Mouse (Mus musculus) liver, embryonic 12.5 days (tissue): Measurements from ENCODE around the gene Slc25a26. TPM values are rescaled to one million over a fixed set of nuclear protein-coding genes. Genes with fewer than 3 reads are reported as not detected.

ENCODE experiments used
- ATAC-seq: fragments of 200-750 bp; cut with Nextera tagmentation; 2 replicates; pipeline ENCODE4 v1.8.0; 2017; ENCODE audit warnings: moderate number of reproducible peaks, mild to moderate bottlenecking, moderate library complexity
- H3K27ac ChIP-seq: fragments of 300-500 bp; sonication (generic); 2 replicates; pipeline ENCODE4 v1.5.1; 2016; ENCODE audit warnings: mild to moderate bottlenecking
- H3K27me3 ChIP-seq: fragments of 300-500 bp; sonication (generic); replicated peaks from 2 replicates; pipeline ENCODE4 v1.6.1; 2016; ENCODE audit warnings: mild to moderate bottlenecking, moderate library complexity
- H3K36me3 ChIP-seq: fragments of 300-500 bp; sonication (generic); 2 replicates; pipeline ENCODE4 v1.6.1; 2016; ENCODE audit warnings: mild to moderate bottlenecking, moderate library complexity
- H3K4me1 ChIP-seq: fragments of 300-500 bp; sonication (generic); 2 replicates; pipeline ENCODE4 v1.6.1; 2016
- H3K4me2 ChIP-seq: fragments of 300-500 bp; sonication (generic); 2 replicates; pipeline ENCODE4 v1.6.1; 2016; ENCODE audit warnings: mild to moderate bottlenecking, moderate library complexity
- H3K4me3 ChIP-seq: fragments of 300-500 bp; sonication (generic); 2 replicates; pipeline ENCODE4 v1.5.1; 2016; ENCODE audit warnings: mild to moderate bottlenecking, moderate library complexity
- H3K9ac ChIP-seq: fragments of 300-500 bp; sonication (generic); 2 replicates; pipeline ENCODE4 v1.6.1; 2016; ENCODE audit warnings: mild to moderate bottlenecking, moderate library complexity
- H3K9me3 ChIP-seq: fragments of 300-500 bp; sonication (generic); replicated peaks from 2 replicates; pipeline ENCODE4 v1.6.1; 2016; ENCODE audit warnings: mild to moderate bottlenecking, moderate library complexity
- WGBS: fragments of 180-500 bp; shearing (Covaris S2); methylation state at CpG from one replicate; pipeline ENCODE4 v1.1.7; 2016; ENCODE audit not compliant: insufficient replicate concordance; 5-methylcytosine and 5-hydroxymethylcytosine counted together
- polyA plus RNA-seq: library from polyadenylated mRNA; unstranded; fragments of >200 nt; fragmentation: Nextera tagmentation; extraction: Ambion mirVana; gene quantifications from 2 replicates; pipeline ENCODE4 v1.2.1, GENCODE M21; 2016

Slc25a26 gene
- polyA plus RNA-seq, 1 experiment from 2014 or later, result 4.9 TPM

- no peak for ATAC-seq
These were observed 32.0 kb downstream of the Slc25a26 start for GRCm38 (mm10) chr6:94532086-94532485.

GRCm38 (mm10) chr6:94536478-94536877, 36.3 kb downstream of the Slc25a26 start:
- H3K4me3 ChIP-seq, result no peak overlapping the region
- no peaks in the 10 kb centered on the region for H3K27me3 ChIP-seq
- no peak overlapping the region for H3K9ac ChIP-seq
- H3K4me2 ChIP-seq, result no peak overlapping the region
- no peak overlapping the region for H3K27ac ChIP-seq
- no peaks in the 10 kb centered on the region for H3K9me3 ChIP-seq
- ATAC-seq, result no peak
- no peaks in the 10 kb centered on the region for H3K4me1 ChIP-seq
- peaks cover 3% of the 10 kb centered on the region; the same call in 1 of the 2 replicates for H3K36me3 ChIP-seq
- 73% methylated on average over 8 of the region's 8 CpGs for WGBS

More at GRCm38 (mm10) chr6:94532086-94532485, 32.0 kb downstream of the Slc25a26 start:
- Histone ChIP-seq H3K4me2 (no peak overlapping the region), H3K36me3 (peaks cover 3% of the 10 kb centered on the region; the same call in 1 of the 2 replicates), H3K27ac (no peak overlapping the region), H3K27me3 (no peaks in the 10 kb centered on the region), H3K4me3 (no peak overlapping the region), H3K9ac (no peak overlapping the region), H3K4me1 (0 out of 2 replicates have a peak, but pooled peaks cover 5% of the 10 kb centered on the region), H3K9me3 (no peaks in the 10 kb centered on the region)
- 51% methylated on average over 4 of the region's 4 CpGs for WGBS

GRCm38 (mm10) chr6:94537652-94538051, 37.5 kb downstream of the Slc25a26 start:
- Histone ChIP-seq H3K36me3 (peaks cover 3% of the 10 kb centered on the region; the same call in 1 of the 2 replicates), H3K4me1 (no peaks in the 10 kb centered on the region), H3K27ac (no peak overlapping the region), H3K4me3 (no peak overlapping the region), H3K9me3 (no peaks in the 10 kb centered on the region), H3K4me2 (no peak overlapping the region), H3K9ac (no peak overlapping the region), H3K27me3 (no peaks in the 10 kb centered on the region)
- WGBS, result 79% methylated on average over 1 of the region's 1 CpGs
- ATAC-seq, result no peak

GRCm38 (mm10) chr6:94540090-94540489, 40.0 kb downstream of the Slc25a26 start:
- no peak for ATAC-seq
- no peaks in the 10 kb centered on the region for H3K27me3 ChIP-seq
- no peak overlapping the region for H3K4me2 ChIP-seq
- H3K4me1 ChIP-seq, result no peaks in the 10 kb centered on the region
- 56% methylated on average over 3 of the region's 3 CpGs for WGBS
- H3K4me3 ChIP-seq, result no peak overlapping the region
- no peak overlapping the region for H3K27ac ChIP-seq
- no peaks in the 10 kb centered on the region for H3K9me3 ChIP-seq
- no peak overlapping the region for H3K9ac ChIP-seq
- peaks cover 3% of the 10 kb centered on the region; the same call in 1 of the 2 replicates for H3K36me3 ChIP-seq

- Histone ChIP-seq H3K27ac (no peak overlapping the region), H3K9ac (no peak overlapping the region), H3K4me1 (no peaks in the 10 kb centered on the region), H3K36me3 (peaks cover 3% of the 10 kb centered on the region; the same call in 1 of the 2 replicates), H3K4me2 (no peak overlapping the region), H3K4me3 (no peak overlapping the region), H3K9me3 (no peaks in the 10 kb centered on the region), H3K27me3 (no peaks in the 10 kb centered on the region)
- no peak for ATAC-seq
- WGBS, result 73% methylated on average over 4 of the region's 4 CpGs
These were observed 40.5 kb downstream of the Slc25a26 start for GRCm38 (mm10) chr6:94540615-94541014.

GRCm38 (mm10) chr6:94541133-94541532, 41.0 kb downstream of the Slc25a26 start:
- ATAC-seq, result no peak
- Histone ChIP-seq H3K4me2 (no peak overlapping the region), H3K4me3 (no peak overlapping the region), H3K36me3 (no peaks in the 10 kb centered on the region), H3K9ac (no peak overlapping the region), H3K27ac (no peak overlapping the region), H3K9me3 (no peaks in the 10 kb centered on the region), H3K4me1 (no peaks in the 10 kb centered on the region), H3K27me3 (no peaks in the 10 kb centered on the region)
- 66% methylated on average over 6 of the region's 6 CpGs for WGBS

- Histone ChIP-seq H3K27me3 (no peaks in the 10 kb centered on the region), H3K36me3 (no peaks in the 10 kb centered on the region), H3K27ac (no peak overlapping the region), H3K4me1 (no peaks in the 10 kb centered on the region), H3K4me3 (no peak overlapping the region), H3K4me2 (no peak overlapping the region), H3K9me3 (no peaks in the 10 kb centered on the region), H3K9ac (no peak overlapping the region)
- WGBS, result 69% methylated on average over 7 of the region's 7 CpGs
- no peak for ATAC-seq
These were observed 41.7 kb downstream of the Slc25a26 start for GRCm38 (mm10) chr6:94541854-94542253.

- no peak for ATAC-seq
- H3K27ac ChIP-seq, result no peak overlapping the region
- H3K4me3 ChIP-seq, result no peak overlapping the region
- no peaks in the 10 kb centered on the region for H3K4me1 ChIP-seq
- no peak overlapping the region for H3K4me2 ChIP-seq
- H3K9ac ChIP-seq, result no peak overlapping the region
- H3K9me3 ChIP-seq, result no peaks in the 10 kb centered on the region
- H3K27me3 ChIP-seq, result no peaks in the 10 kb centered on the region
- WGBS, result 47% methylated on average over 5 of the region's 5 CpGs
- no peaks in the 10 kb centered on the region for H3K36me3 ChIP-seq
These were observed 44.0 kb downstream of the Slc25a26 start for GRCm38 (mm10) chr6:94543902-94544840.

- Histone ChIP-seq H3K9ac (no peak overlapping the region), H3K36me3 (no peaks in the 10 kb centered on the region), H3K9me3 (no peaks in the 10 kb centered on the region), H3K4me3 (no peak overlapping the region), H3K27me3 (no peaks in the 10 kb centered on the region), H3K4me2 (no peak overlapping the region), H3K27ac (no peak overlapping the region), H3K4me1 (no peaks in the 10 kb centered on the region)
- no peak for ATAC-seq
- 72% methylated on average over 4 of the region's 4 CpGs for WGBS
These were observed 47.1 kb downstream of the Slc25a26 start for GRCm38 (mm10) chr6:94547239-94547638.

- Histone ChIP-seq H3K9ac (no peak overlapping the region), H3K4me1 (no peaks in the 10 kb centered on the region), H3K4me3 (no peak overlapping the region), H3K27ac (no peak overlapping the region), H3K9me3 (no peaks in the 10 kb centered on the region), H3K36me3 (no peaks in the 10 kb centered on the region), H3K27me3 (no peaks in the 10 kb centered on the region), H3K4me2 (no peak overlapping the region)
- WGBS, result 70% methylated on average over 6 of the region's 6 CpGs
- ATAC-seq, result no peak
These were observed 50.2 kb downstream of the Slc25a26 start for GRCm38 (mm10) chr6:94550298-94550697.

- Histone ChIP-seq H3K27ac (no peak overlapping the region), H3K4me3 (no peak overlapping the region), H3K27me3 (no peaks in the 10 kb centered on the region), H3K9ac (no peak overlapping the region), H3K9me3 (no peaks in the 10 kb centered on the region), H3K4me1 (no peaks in the 10 kb centered on the region), H3K36me3 (no peaks in the 10 kb centered on the region), H3K4me2 (no peak overlapping the region)
- 82% methylated on average over 7 of the region's 7 CpGs for WGBS
- ATAC-seq, result no peak
These were observed 50.7 kb downstream of the Slc25a26 start for GRCm38 (mm10) chr6:94550851-94551250.

GRCm38 (mm10) chr6:94553085-94553484, 53.0 kb downstream of the Slc25a26 start:
- 86% methylated on average over 5 of the region's 5 CpGs for WGBS
- no peak overlapping the region for H3K4me3 ChIP-seq

More at GRCm38 (mm10) chr6:94553085-94553484, 53.0 kb downstream of the Slc25a26 start:
- Histone ChIP-seq H3K9ac (no peak overlapping the region), H3K27ac (no peak overlapping the region), H3K4me1 (no peaks in the 10 kb centered on the region), H3K4me2 (no peak overlapping the region), H3K9me3 (no peaks in the 10 kb centered on the region), H3K27me3 (no peaks in the 10 kb centered on the region), H3K36me3 (no peaks in the 10 kb centered on the region)
- no peak for ATAC-seq
